Mouse (Mus musculus): ENCODE data around the gene Rabl2.

DNA sequence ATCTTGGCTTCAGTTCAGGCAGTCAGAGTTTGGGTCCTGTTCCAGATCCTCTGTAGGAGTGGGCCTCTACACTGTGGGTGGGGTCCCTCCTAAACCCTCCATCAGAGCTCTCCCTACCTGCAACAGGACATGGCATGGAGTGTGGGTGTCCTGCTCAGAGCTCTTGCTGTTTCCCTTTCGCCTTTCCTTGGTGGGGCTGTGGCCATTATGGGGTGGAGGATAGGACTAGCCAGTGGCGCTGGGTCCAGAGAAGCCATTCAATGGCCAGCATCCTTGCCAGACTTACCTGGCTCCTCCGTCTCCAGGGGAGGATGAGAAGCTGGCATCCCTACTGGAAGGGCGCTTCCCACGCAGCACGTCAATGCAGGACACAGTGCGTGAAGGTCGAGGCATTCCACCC is 44.4 kb downstream of the Rabl2 start:
- TF ChIP-seq GATA1 (IDR thresholded peaks at IDR 0.05; ENCODE audit: borderline replicate concordance, low read length) = no peak
- no peak for TF ChIP-seq FLI1 (IDR thresholded peaks at IDR 0.05; ENCODE audit: low read length)

Data from megakaryocyte, embryonic 14.5 days (primary cell).